Mouse (Mus musculus): ENCODE results near the gene Cd1d1. TPM values are rescaled to one million over a fixed set of nuclear protein-coding genes. Genes with fewer than 3 reads are reported as not detected.
A peak's percentile ranks its signal among the peaks of the same experiment; 100 is the strongest.
"Not testable (repeated sequence)": the region's sequence is repeated elsewhere in the genome, so short reads cannot be mapped to it uniquely, and the experiment has no call there.

Gene Cd1d1
- 6.1 and 7.8 TPM in 2 replicates for polyA plus RNA-seq (2012; rRNA removed)

GRCm38 (mm10) chr3:86999415-86999740 is at the start of gene Cd1d1:
Gene Cd1d1 (minus strand): TSS chr3:86999441.
- no peak for DNase-seq (ENCODE audit: low read depth, low spot score)
- 5% methylated on average over 8 of the region's 8 CpGs for WGBS

- no peak for DNase-seq (ENCODE audit: low read depth, low spot score)
- 89% methylated on average over 5 of the region's 5 CpGs for WGBS
Measured at GRCm38 (mm10) chr3:87047801-87048200, 48.6 kb upstream of the Cd1d1 start.

GRCm38 (mm10) chr3:87041733-87042132 is 42.5 kb upstream of the Cd1d1 start:
- 54% methylated on average over 2 of the region's 2 CpGs for WGBS

GRCm38 (mm10) chr3:87038500-87038899 is 39.3 kb upstream of the Cd1d1 start:
- WGBS: 86% methylated on average over 6 of the region's 6 CpGs
- DNase-seq (ENCODE audit: low read depth, low spot score): no peak

More at GRCm38 (mm10) chr3:87041733-87042132, 42.5 kb upstream of the Cd1d1 start:
- DNase-seq (ENCODE audit: low read depth, low spot score): no peak

GRCm38 (mm10) chr3:87034061-87034460 is 34.8 kb upstream of the Cd1d1 start:
- DNase-seq (ENCODE audit: low read depth, low spot score): no peak
- WGBS: 75% methylated on average over 4 of the region's 4 CpGs

- peak; percentile 36 for DNase-seq (ENCODE audit: low read depth, low spot score)
- WGBS: 15% methylated on average over 8 of the region's 8 CpGs
Measured at GRCm38 (mm10) chr3:87033357-87033756, 34.1 kb upstream of the Cd1d1 start.

- DNase-seq (ENCODE audit: low read depth, low spot score): peak; percentile 13
- 17% methylated on average over 6 of the region's 6 CpGs for WGBS
Measured at GRCm38 (mm10) chr3:87030855-87031254, 31.6 kb upstream of the Cd1d1 start.

GRCm38 (mm10) chr3:87017707-87018106 is 18.5 kb upstream of the Cd1d1 start:
- DNase-seq (ENCODE audit: low read depth, low spot score): no peak
- WGBS: 63% methylated on average over 2 of the region's 2 CpGs

GRCm38 (mm10) chr3:87017001-87017400 is 17.8 kb upstream of the Cd1d1 start:
- 78% methylated on average over 1 of the region's 1 CpGs for WGBS
- DNase-seq (ENCODE audit: low read depth, low spot score): no peak

GRCm38 (mm10) chr3:87015931-87016330 is 16.7 kb upstream of the Cd1d1 start:
- DNase-seq (ENCODE audit: low read depth, low spot score): no peak
- 37% methylated on average over 4 of the region's 4 CpGs for WGBS

- WGBS: 74% methylated on average over 3 of the region's 3 CpGs
- DNase-seq (ENCODE audit: low read depth, low spot score): not testable (repeated sequence)
Measured at GRCm38 (mm10) chr3:87012406-87012805, 13.2 kb upstream of the Cd1d1 start.

GRCm38 (mm10) chr3:87008281-87008680 is 9.0 kb upstream of the Cd1d1 start:
- 71% methylated on average over 1 of the region's 1 CpGs for WGBS
- not testable (repeated sequence) for DNase-seq (ENCODE audit: low read depth, low spot score)

- WGBS: 45% methylated on average over 4 of the region's 4 CpGs
- no peak for DNase-seq (ENCODE audit: low read depth, low spot score)
Measured at GRCm38 (mm10) chr3:87000676-87001075, 1.4 kb upstream of the Cd1d1 start.

GRCm38 (mm10) chr3:87000051-87000450 is 810 bp upstream of the Cd1d1 start:
- no peak for DNase-seq (ENCODE audit: low read depth, low spot score)
- WGBS: 91% methylated on average over 12 of the region's 12 CpGs

GRCm38 (mm10) chr3:86998433-86999414 is 517 bp downstream of the Cd1d1 start:
- 5% methylated on average over 24 of the region's 24 CpGs for WGBS
- not testable (repeated sequence) for DNase-seq (ENCODE audit: low read depth, low spot score)

- DNase-seq (ENCODE audit: low read depth, low spot score): no peak
Measured at GRCm38 (mm10) chr3:86996111-86996510, 3.1 kb downstream of the Cd1d1 start.

GRCm38 (mm10) chr3:86995381-86995780 is 3.9 kb downstream of the Cd1d1 start:
- DNase-seq (ENCODE audit: low read depth, low spot score): no peak
- WGBS: 22% methylated on average over 1 of the region's 1 CpGs

More at GRCm38 (mm10) chr3:86996111-86996510, 3.1 kb downstream of the Cd1d1 start:
- WGBS: 33% methylated on average over 4 of the region's 4 CpGs

GRCm38 (mm10) chr3:86986969-86987368 is 12.3 kb downstream of the Cd1d1 start:
- WGBS: 40% methylated on average over 6 of the region's 6 CpGs
- DNase-seq (ENCODE audit: low read depth, low spot score): not testable (repeated sequence)

- DNase-seq (ENCODE audit: low read depth, low spot score): no peak
- WGBS: 15% methylated on average over 12 of the region's 12 CpGs
Measured at GRCm38 (mm10) chr3:86986490-86986889, 12.8 kb downstream of the Cd1d1 start.

GRCm38 (mm10) chr3:86983382-86983781 is 15.9 kb downstream of the Cd1d1 start:
- WGBS: 40% methylated on average over 6 of the region's 6 CpGs
- DNase-seq (ENCODE audit: low read depth, low spot score): no peak

GRCm38 (mm10) chr3:86976546-86976945 is 22.7 kb downstream of the Cd1d1 start:
- WGBS: 7% methylated on average over 8 of the region's 8 CpGs
- no peak for DNase-seq (ENCODE audit: low read depth, low spot score)

Measured in large intestine, adult 2 months (tissue).